Mouse (Mus musculus): ENCODE results near the gene Zyx. TPM values are rescaled to one million over a fixed set of nuclear protein-coding genes. Genes with fewer than 3 reads are reported as not detected.

Gene Zyx
- total RNA-seq, 4 experiments from 2014 or later: 42.1 to 50.3 (median 47.5) TPM

GRCm38 (mm10) chr6:42364607-42365006 lies 15.2 kb downstream of the Zyx start:
- no peak for DNase-seq (ENCODE audit: low spot score in 2 of 2)

- no peak for DNase-seq (ENCODE audit: low spot score in 2 of 2)
Measured at GRCm38 (mm10) chr6:42365215-42365614, 15.8 kb downstream of the Zyx start.

GRCm38 (mm10) chr6:42369870-42370269 lies 20.4 kb downstream of the Zyx start:
- no peak for DNase-seq (ENCODE audit: low spot score in 2 of 2)

GRCm38 (mm10) chr6:42370630-42371363 lies 21.4 kb downstream of the Zyx start:
- DNase-seq (ENCODE audit: low spot score in 2 of 2): no peak

DNA sequence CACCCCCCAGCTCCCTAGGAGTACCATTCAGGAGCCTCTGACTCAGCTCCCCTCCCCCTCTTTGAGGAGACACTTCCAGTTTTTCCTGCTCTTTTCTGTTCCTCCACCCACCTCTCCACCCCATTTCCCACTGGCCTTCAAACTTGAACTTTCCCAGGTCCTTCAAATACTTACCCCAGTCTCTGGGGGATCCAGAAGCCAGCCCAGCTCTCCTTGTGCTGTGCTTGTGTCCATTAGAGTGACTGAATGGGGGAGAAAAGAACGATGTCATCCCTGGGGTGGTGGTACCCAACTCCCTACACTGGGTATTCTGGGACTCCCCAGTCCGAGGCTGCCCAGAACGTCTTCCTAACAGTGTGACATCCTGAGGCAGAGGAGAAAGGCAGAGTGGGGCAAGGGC lies 22.6 kb downstream of the Zyx start:
- DNase-seq (ENCODE audit: low spot score in 2 of 2): no peak

DNA sequence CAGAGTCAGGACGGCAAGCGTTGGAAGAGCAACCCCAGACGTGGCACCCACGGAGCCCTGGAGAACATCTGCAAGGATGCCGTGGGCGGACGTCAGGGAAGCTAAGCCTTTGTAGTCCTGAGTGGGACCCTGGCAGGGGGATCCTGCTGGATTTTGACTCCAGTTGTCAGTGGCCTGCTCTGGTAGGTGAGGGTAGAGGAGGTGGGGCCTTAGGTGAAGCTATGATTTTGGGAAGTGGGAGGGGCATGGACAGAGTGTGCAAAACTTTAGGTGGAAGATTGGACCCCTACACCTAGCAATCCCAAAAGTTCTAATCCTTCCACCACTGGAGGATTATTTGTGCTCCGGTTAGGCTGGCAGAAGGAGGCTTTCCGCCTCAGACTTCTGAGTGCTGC lies 23.0 kb downstream of the Zyx start:
- no peak for DNase-seq (ENCODE audit: low spot score in 2 of 2)

DNA sequence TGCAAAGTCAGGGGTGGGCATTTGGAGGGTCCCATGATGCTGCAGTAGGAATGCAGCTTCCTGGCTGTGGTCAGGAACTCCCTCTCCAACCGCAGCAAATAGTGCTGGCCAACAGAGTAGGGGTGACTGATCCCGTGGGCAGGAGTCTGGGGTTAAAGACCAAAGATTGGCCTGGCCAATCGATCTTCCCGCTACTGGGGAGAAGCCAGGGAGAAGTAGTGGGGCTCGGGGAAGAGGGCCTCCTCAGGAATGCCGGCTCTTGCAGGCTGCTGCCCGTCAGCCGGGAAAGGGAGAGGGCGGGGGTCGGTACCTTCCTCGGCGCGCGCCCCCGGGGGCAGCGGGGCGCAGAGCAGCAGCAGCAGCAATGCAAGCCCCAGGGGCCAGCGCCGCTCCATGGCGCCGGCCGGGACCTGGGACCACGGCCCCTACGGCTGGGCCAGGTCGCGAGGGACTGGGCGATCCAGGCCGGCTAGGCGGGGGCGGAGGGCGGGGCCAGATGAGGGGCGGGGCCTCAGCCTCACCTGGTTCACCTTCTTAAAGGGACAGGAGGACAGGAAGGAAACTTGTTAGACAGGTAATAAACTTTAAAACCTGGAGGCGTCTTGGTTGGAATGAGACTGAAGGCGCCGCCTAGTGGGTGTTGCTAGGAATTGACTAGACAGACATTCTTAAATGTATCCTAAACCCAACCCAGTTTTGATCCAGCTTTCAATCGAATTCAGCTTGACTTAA lies 23.6 kb downstream of the Zyx start, which contains the start of gene Epha1:
Gene Epha1 (minus strand): TSS at position 453 of the 732 bp plus-strand sequence.
- DNase-seq (ENCODE audit: low spot score in 2 of 2): no peak

- DNase-seq (ENCODE audit: low spot score in 2 of 2): no peak
Measured at GRCm38 (mm10) chr6:42373669-42374430, 24.4 kb downstream of the Zyx start.

DNA sequence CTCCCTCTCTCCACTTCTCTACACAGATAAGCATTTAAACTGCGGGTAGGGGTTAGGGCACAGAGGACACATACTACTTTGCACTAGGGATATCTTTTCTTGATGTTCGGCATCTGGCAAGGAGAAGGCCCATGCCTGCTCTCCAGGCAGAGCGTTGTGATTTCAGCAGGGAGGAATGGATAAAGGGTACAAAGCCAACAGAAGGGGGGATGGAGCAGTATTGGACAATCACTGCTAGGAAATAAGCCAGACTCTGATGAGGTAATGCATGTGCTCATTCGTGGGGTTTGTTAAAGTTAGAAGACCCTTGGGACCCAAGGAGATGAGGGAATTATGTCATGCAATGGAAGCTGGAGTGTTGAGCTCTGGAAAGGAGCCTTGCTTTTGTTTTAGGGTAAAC lies 25.3 kb downstream of the Zyx start:
- DNase-seq (ENCODE audit: low spot score in 2 of 2): no peak

GRCm38 (mm10) chr6:42375131-42375530 lies 25.7 kb downstream of the Zyx start:
- DNase-seq (ENCODE audit: low spot score in 2 of 2): no peak

DNA sequence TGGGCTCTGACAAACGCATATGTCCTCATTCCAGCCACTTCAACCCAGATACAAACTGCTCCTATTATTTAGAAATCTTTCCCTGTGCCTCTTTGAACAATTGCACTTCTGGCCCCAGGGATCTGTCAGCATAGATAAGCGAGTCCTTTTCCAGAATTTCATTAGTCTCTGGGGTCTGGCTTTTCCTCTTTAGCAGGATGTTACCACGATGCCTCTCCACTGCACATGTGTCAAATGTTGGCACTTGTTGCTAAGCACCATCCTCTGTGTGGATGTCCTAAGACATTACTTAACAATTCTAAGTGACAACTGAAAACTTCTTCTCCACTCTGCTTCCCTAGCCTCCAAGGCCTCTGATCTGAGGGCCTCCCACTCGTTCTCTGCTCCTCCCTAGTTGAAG lies 26.6 kb downstream of the Zyx start:
- DNase-seq (ENCODE audit: low spot score in 2 of 2): no peak

DNA sequence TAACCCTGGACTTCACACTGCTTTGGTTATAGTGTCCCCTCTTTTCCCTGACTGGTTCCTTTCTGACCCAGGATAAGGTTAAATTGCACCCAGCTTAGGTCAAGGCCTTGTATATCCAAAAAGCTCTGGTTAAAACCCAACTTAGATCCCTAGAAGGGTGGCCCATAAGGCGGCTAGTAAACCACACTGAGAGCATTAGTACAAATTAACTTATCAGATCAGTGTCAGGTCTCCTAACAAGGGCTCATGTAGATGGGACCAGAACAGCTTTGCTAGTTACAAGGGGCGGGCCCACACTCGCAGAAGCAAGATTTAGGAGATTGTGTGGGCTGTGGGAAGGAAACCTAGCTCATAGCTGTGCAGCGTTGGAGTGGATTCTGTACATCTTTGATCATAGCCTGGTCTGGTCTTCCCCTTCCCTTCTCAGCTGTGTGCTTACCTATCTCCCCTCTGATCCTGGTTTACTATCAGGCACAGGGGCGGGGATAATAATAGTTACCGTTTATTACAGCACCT lies 27.1 kb downstream of the Zyx start:
- no peak for DNase-seq (ENCODE audit: low spot score in 2 of 2)

DNA sequence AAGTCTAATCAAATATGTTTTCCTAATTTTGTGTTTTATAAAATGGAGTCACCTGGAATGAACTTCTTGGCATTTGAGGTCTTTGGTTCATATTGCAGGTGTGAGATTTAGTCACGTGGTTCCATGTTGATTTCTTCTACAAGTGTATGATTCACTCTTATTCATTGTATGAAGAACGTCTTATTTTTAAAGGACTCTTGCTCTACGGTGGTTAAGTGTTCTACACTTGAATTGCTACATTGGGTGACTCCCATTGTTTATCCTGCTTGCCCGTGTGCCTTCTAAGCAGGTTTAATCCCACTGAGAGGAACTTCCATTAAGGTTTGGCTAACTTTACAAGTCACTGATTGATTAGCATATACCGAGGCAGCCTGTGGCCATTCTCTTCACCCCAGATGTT lies 27.9 kb downstream of the Zyx start:
- DNase-seq (ENCODE audit: low spot score in 2 of 2): no peak

DNA sequence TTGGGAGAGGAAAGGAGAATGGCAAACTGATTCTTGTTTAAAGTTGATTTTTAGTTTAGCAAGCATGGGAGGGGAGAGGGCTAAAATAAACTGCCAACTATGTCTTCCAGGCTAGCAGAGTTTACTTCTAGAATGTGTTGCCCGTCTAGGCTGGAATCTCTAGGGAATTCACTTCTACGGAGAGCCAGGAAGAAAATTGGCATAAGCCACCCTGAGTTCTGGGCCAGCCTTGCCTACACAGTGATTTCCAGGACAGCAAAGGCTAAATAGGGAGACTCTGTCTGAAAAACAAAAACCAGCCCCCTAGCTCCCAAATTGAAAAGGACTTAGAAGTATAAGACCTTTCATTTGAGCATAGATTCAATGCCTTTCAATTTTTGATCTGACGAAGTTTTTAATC lies 30.1 kb downstream of the Zyx start:
- no peak for DNase-seq (ENCODE audit: low spot score in 2 of 2)

- DNase-seq (ENCODE audit: low spot score in 2 of 2): no peak
Measured at GRCm38 (mm10) chr6:42380416-42381144, 31.1 kb downstream of the Zyx start.

GRCm38 (mm10) chr6:42381221-42381620 lies 31.8 kb downstream of the Zyx start:
- DNase-seq (ENCODE audit: low spot score in 2 of 2): no peak

DNA sequence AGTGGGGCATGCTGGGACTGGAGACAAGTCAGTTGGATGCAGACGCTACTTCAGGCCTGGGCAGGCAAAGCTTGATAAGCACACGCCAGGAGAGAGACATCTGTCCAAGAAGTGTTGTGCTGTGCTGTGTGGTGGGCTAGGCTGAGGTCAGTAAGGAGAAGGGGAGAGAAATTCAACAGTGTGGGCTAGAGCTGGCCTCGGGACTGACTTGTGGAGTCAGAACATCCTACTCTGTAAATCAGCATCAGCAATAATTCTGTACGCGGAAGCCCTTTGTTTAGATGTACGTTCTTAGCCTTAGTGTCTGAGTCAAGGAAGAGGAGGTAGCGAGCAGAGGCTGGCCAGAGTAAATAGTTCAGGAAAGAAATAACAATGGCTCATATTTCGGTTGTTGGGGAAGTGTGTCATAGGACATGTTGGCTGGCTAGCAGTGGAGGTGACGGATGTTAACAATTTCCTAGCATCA lies 32.5 kb downstream of the Zyx start:
- no peak for DNase-seq (ENCODE audit: low spot score in 2 of 2)

GRCm38 (mm10) chr6:42383360-42383759 lies 33.9 kb downstream of the Zyx start:
- no peak for DNase-seq (ENCODE audit: low spot score in 2 of 2)

DNA sequence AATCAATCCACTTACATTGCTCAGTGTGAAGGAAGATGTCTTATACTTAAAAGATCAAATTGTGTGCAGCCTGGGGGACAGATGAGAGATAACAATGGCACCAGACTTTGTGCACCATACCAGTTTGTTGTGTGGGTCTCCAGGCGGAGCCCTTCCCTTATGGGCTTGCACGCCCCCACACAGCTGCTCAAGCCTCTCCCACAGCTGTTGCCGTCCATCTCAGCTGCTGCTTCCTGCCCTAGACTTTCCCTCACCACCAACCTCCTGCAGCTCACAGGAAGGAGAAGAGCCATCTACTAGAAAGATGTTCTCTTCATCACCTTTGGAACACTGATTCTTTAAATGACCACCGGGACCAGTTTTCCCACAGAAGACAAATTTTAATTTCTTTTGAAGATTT lies 36.2 kb downstream of the Zyx start:
- peak in 1 of 2 experiments; percentile 43 for DNase-seq (ENCODE audit: low spot score in 2 of 2)

- no peak for DNase-seq (ENCODE audit: low spot score in 2 of 2)
Measured at GRCm38 (mm10) chr6:42391796-42392330, 42.4 kb downstream of the Zyx start.
